ENCODE assay signal across 11 mouse cellular contexts in genomic region chr6:121093662-121094408, GRCm38 (mm10). TPM values are rescaled to one million over a fixed set of nuclear protein-coding genes. Genes with fewer than 3 reads are reported as not detected.
DNase-seq lines count a peak whose midpoint lies in the region; ATAC-seq and TF ChIP-seq lines count a peak whose summit lies in the region.
"Had no signal": no experiment of that assay in that cellular context is flagged by ENCODE, and none has a peak within 500 bp of the region (broad histone marks: within the 10 kb centered on the region; RNA-seq: fewer than 3 reads in every experiment).

No protein-coding gene starts in this region.

- H3K36me3 ChIP-seq in heart, embryonic 15.5 days = no peaks in the 10 kb centered on the region
- no peaks in the 10 kb centered on the region for H3K36me3 ChIP-seq in intestine, embryonic 16.5 days (ENCODE audit: control insufficient read depth, insufficient read depth, low read length)
- H3K36me3 ChIP-seq: limb, embryonic 15.5 days had no signal

- H3K27me3 ChIP-seq in heart, embryonic 15.5 days = no peaks in the 10 kb centered on the region
- no peaks in the 10 kb centered on the region for H3K27me3 ChIP-seq in intestine, embryonic 16.5 days (replicated peaks; ENCODE audit: control insufficient read depth, insufficient read depth, low read length)
- H3K27me3 ChIP-seq: limb, embryonic 15.5 days had no signal

- no peaks in the 10 kb centered on the region for H3K9me3 ChIP-seq in heart, embryonic 15.5 days (replicated peaks)
- H3K9me3 ChIP-seq in intestine, embryonic 16.5 days (ENCODE audit: control insufficient read depth, low read length) = no peaks in the 10 kb centered on the region
- H3K9me3 ChIP-seq: limb, embryonic 15.5 days had no signal

- ATAC-seq in heart, embryonic 15.5 days (replicated peaks; ENCODE audit: insufficient number of reproducible peaks, insufficient read depth, low FRiP score, low read depth) = peak; percentile 59; the same call in 1 of the 2 replicates
- peak; percentile 84 for ATAC-seq in intestine, embryonic 16.5 days
- ATAC-seq: CD4-positive, CD25-positive, alpha-beta regulatory T cell, adult 4 months had no signal

- no peak overlapping the region for H3K4me3 ChIP-seq in heart, embryonic 15.5 days
- no peak overlapping the region for H3K4me3 ChIP-seq in bone marrow, adult 2 months (replicated peaks; ENCODE audit: control insufficient read depth, low read depth, low read length)
- no peak overlapping the region for H3K4me3 ChIP-seq in intestine, embryonic 16.5 days (ENCODE audit: low read length)
- H3K4me3 ChIP-seq: limb, embryonic 15.5 days had no signal

- no peak for DNase-seq in heart, postnatal 25 days (ENCODE audit: low spot score)
- DNase-seq in spleen, postnatal 14 days (ENCODE audit: low spot score in 2 of 2) = peak; percentile 40 to 42
- no peak for DNase-seq in MN1 (ENCODE audit: low spot score)
- no peak for DNase-seq in embryo, embryonic 10.5 days (ENCODE audit: low spot score)
- DNase-seq: kidney, adult 9 months; midbrain, embryonic 14.5 days had no signal

- no peak for TF ChIP-seq POLR2A in bone marrow, adult 2 months (IDR thresholded peaks at IDR 0.05; ENCODE audit: borderline replicate concordance, control insufficient read depth, low read depth, low read length)

- intact Hi-C loops in heart, postnatal 25 days (cut with DNase I) = no loop called here

- WGBS in heart, embryonic 15.5 days = 53% methylated on average over 8 of the region's 8 CpGs
- 34% methylated on average over 8 of the region's 8 CpGs for WGBS in bone marrow, adult 2 months
- WGBS in intestine, embryonic 16.5 days = 86% methylated on average over 8 of the region's 8 CpGs

- H3K4me2 ChIP-seq in heart, embryonic 15.5 days = 0 out of 2 replicates have a peak overlapping the region, but pooled peaks have one; percentile 16
- H3K4me2 ChIP-seq in intestine, embryonic 16.5 days (ENCODE audit: low read depth, low read length) = no peak overlapping the region
- H3K4me2 ChIP-seq: limb, embryonic 15.5 days had no signal

- peaks cover 66% of the 10 kb centered on the region for H3K4me1 ChIP-seq in heart, embryonic 15.5 days (replicated peaks)
- peaks cover 10% of the 10 kb centered on the region for H3K4me1 ChIP-seq in bone marrow, adult 2 months (ENCODE audit: control insufficient read depth, insufficient read depth, low read length)
- no peaks in the 10 kb centered on the region for H3K4me1 ChIP-seq in intestine, embryonic 16.5 days (ENCODE audit: control insufficient read depth, insufficient read depth, low read length)
- H3K4me1 ChIP-seq: limb, embryonic 15.5 days had no signal

- H3K9ac ChIP-seq in heart, embryonic 15.5 days = no peak overlapping the region
- H3K9ac ChIP-seq in intestine, embryonic 16.5 days (ENCODE audit: low read depth, low read length) = no peak overlapping the region
- H3K9ac ChIP-seq: limb, embryonic 15.5 days had no signal

- H3K27ac ChIP-seq in heart, embryonic 15.5 days = peak overlapping the region; percentile 20; the same call in 1 of the 2 replicates
- H3K27ac ChIP-seq in bone marrow, adult 2 months (ENCODE audit: control insufficient read depth, insufficient read depth, low read depth, low read length, poor library complexity) = peak overlapping the region; percentile 43
- H3K27ac ChIP-seq in intestine, embryonic 16.5 days (ENCODE audit: low read length) = no peak overlapping the region
- H3K27ac ChIP-seq: limb, embryonic 15.5 days had no signal

- TF ChIP-seq CTCF in bone marrow, adult 2 months (IDR thresholded peaks at IDR 0.05; ENCODE audit: control insufficient read depth, insufficient read depth, low read length) = no peak

RNA-seq across cellular contexts. Expression of gene Mical3, which starts 37.0 kb away (rescaled TPM):
- 25.0 and 26.6 TPM in 2 replicates for polyA plus RNA-seq in heart, embryonic 15.5 days (2015; fragmentation: Nextera tagmentation; extraction: Ambion mirVana)
- total RNA-seq in heart, postnatal 25 days (2021) = 100 to 1,000 TPM; 123 to 140 TPM
- polyA plus RNA-seq in bone marrow, adult 2 months (2011; ENCODE audit: insufficient read depth, insufficient read length, low replicate concordance, missing spikeins) = 38.7 and 53.1 TPM in 2 replicates
- 4.8 and 5.5 TPM in 2 replicates for polyA plus RNA-seq in intestine, embryonic 16.5 days (2015; fragmentation: Nextera tagmentation; extraction: Ambion mirVana)

Comparison
In these comparisons a context has a peak if more than half of its experiments do, and no peak if none do; other contexts are left out.
1. DNase-seq: peak in spleen, postnatal 14 days (2 of 2); none in heart, postnatal 25 days (single experiment), MN1 (single experiment) and embryo, embryonic 10.5 days (single experiment).